Mouse (Mus musculus): ENCODE measurements around the gene Sema4g.

Gene Sema4g

DNA sequence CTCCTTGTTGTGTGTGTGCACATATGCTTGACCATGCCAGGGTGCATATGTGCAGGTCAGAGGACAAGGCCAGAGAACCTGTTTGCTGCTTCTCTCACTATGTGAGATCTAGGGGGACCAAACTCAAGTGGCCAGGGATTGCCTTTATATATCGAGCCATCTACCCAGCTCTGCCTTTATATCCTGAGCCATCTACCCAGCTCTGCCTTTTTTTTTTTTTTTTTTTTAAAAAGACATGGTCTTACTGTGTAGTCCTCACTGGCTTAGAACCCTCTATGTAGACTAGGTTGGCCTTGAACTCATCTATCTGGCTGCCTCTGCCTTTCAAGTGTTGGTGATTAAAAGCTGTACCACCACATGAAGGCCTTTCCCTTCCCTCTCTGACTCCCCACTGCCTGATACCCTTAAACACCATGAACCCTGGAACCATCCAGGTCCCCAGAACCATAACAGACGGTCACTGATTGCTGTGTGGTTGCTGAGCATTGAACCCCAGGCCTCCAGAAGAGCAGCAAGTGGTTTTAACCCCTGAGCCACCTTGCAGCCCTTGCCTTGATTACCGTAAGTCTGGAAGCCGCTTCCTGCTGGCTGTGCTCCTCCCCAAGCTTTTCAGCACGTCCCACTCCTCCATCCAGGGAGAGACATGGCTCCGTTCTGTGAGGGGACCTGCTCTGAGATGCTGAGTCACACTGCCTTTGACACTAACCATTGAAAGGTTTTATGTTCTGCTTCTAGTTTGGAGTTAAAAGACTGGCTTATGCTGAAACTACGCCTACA, 15.0 kb downstream of the Sema4g start:
- DNase-seq (ENCODE audit: low read depth in 2 of 2, low spot score in 2 of 2): no peak

- peak in 1 of 2 experiments; percentile 18 for DNase-seq (ENCODE audit: low read depth in 2 of 2, low spot score in 2 of 2)
Observed at GRCm38 (mm10) chr19:45005444-45005843, 16.5 kb downstream of the Sema4g start, which contains the start of gene Twnk. Gene Twnk, plus strand, starts transcription at chr19:45005663.

DNA sequence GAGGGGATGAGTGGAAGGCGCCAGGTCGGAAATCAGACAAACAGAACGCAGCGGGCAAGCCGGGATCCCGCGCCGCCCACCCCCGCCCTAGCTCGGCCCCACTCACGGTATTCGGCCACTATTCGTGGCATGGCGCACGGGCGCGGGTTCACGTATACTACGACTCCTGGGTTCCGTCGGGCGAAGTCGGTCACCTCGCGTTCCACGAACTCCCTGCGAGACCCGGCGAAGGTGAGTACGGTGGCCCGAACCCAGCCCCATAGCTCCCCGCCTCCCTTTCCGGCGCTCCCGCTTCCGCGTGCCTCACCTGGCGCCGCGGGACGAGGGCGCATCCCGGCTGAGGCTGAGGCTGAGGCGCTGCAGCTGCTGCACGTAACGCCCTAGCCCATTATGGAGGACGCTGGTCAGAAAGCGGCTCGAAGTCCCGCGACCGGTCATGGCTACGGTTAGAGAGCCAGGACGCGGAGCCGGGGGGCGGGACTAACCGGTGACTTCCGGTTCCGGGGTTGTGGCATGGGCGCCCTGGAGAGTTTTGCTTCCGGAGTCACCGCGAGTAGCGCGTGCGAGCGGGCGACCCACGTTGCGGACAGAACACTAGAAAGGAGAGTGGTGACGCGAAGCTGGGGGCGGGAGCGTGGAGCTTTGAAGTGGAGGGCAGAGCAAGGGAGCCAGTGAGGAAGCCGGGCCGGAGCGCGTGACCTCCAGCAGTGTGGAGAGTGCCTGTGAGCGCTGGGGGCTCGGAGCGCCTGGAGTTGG, 17.2 kb downstream of the Sema4g start, which contains the start of gene Mrpl43:
Gene Mrpl43, minus strand, starts transcription at position 486 of the 756 bp plus-strand sequence.
- DNase-seq (ENCODE audit: low read depth in 2 of 2, low spot score in 2 of 2): peak; percentile 95 to 97

GRCm38 (mm10) chr19:45007021-45007420, 18.1 kb downstream of the Sema4g start:
- DNase-seq (ENCODE audit: low read depth in 2 of 2, low spot score in 2 of 2): no peak

GRCm38 (mm10) chr19:45007425-45008191, 18.7 kb downstream of the Sema4g start:
- DNase-seq (ENCODE audit: low read depth in 2 of 2, low spot score in 2 of 2): no peak

- no peak for DNase-seq (ENCODE audit: low read depth in 2 of 2, low spot score in 2 of 2)
Observed at GRCm38 (mm10) chr19:45010646-45011045, 21.7 kb downstream of the Sema4g start.

- no peak for DNase-seq (ENCODE audit: low read depth in 2 of 2, low spot score in 2 of 2)
Observed at GRCm38 (mm10) chr19:45012219-45012618, 23.3 kb downstream of the Sema4g start.

GRCm38 (mm10) chr19:45012636-45013035, 23.7 kb downstream of the Sema4g start:
- no peak for DNase-seq (ENCODE audit: low read depth in 2 of 2, low spot score in 2 of 2)

- DNase-seq (ENCODE audit: low read depth in 2 of 2, low spot score in 2 of 2): no peak
Observed at GRCm38 (mm10) chr19:45013581-45014225, 24.8 kb downstream of the Sema4g start.

- no peak for DNase-seq (ENCODE audit: low read depth in 2 of 2, low spot score in 2 of 2)
Observed at GRCm38 (mm10) chr19:45014335-45014971, 25.6 kb downstream of the Sema4g start, which contains the start of gene Lzts2. Gene Lzts2, plus strand, starts transcription at chr19:45014414.

DNA sequence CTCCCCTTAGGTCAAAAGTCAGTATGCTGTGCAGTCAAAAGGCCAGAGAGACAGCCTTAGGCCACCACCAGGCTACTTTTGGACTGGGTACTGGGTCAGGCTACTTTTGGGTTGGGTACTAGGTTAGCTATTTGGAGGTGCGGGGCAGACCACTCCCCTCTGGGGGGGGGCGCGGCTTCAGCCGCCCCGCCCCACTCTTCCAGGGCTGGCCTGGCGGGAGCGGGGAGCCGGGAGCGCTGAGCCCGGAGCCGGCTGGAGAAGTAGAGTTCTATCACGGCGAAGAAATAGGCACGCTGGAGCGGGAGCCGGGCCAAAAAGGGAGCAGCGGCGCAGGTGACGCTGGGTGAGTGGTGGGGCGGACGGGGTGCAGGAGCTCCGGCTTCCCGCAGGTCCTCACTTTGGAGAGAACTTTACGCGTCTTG, 26.1 kb downstream of the Sema4g start:
- DNase-seq (ENCODE audit: low read depth in 2 of 2, low spot score in 2 of 2): no peak

DNA sequence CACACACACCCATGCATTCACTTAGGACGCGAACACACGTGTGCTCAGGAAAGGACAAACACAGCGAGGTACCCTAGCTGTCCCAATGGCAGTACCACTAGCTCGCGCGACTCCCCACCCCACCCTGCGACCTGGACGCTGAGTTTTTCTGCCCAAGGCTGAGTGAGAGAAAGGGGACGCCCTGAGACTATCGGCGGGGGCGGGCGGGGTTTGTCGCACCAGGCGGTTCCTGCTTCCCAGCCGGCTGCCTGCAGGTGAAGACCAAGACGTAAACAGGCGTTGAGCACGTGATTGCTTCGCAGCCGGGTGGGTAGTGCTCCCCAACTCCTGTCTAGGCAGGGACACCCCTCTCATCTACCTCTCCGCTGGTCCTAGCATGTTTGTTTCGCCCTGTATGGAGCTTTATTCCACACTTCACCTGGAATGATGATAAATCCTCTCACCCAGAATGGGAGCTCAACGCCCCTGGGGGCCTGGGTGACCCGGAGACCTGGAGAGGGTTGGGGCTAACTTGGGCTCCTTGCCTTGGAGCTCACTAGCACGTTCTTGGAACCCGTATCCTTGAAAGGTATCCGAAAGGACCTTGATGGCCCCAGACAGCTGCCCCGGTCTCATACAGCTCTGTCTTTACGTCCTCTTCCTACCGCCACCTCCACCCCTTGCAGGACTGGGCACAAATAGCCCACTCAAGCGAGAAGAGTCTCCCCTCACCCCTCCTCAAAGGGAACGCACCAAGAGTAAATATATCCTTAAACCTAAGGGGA, 26.8 kb downstream of the Sema4g start:
- peak; percentile 46 to 64 for DNase-seq (ENCODE audit: low read depth in 2 of 2, low spot score in 2 of 2)

- DNase-seq (ENCODE audit: low read depth in 2 of 2, low spot score in 2 of 2): no peak
Observed at GRCm38 (mm10) chr19:45016341-45017215, 27.7 kb downstream of the Sema4g start.

DNA sequence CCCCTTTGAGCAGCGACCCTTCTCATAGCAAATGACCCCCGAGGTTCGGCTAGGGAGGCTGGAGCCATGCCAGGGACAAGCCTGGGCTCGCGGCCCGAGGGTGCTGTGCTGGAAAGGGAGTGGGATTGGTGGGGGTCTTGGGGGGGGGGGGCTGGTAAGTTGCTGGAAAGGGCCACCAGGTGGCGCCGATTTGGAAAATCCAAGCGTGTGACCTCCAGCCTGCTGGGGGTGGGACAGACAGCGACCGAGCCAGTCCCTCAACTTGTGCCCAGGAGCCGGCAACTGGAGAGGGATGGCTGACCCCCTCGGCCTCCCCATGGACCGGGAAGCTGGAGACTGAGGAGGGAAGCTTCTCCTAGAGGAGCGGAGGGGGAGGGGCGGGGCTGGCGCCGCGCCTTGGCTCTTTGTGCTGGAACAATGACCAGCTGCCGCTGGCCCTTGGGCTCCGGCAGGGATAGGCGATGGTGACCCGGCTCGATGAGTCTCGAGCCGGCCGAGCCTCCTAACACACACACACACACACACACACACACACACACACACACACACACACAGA, 28.4 kb downstream of the Sema4g start:
- no peak for DNase-seq (ENCODE audit: low read depth in 2 of 2, low spot score in 2 of 2)

DNA sequence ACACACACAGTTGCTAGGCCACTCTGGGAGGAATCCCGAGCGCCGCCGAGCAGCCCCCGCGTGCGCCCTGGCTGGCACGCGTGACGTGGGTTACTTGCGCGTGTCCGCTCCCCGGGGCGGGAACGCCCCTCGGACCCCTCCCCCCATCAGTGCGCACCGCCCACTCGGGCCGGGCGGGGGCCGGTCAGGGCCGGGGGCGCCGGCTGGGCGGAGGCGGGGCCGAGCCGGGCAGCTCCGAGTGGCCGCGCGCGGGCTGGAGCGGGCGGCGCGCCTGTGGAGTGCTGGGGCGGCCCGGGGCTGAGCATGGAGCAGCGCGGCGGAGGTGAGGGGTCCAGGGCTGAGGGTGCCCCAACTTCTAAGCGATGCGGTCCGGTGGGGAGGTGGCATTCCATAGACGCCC, 29.0 kb downstream of the Sema4g start:
- peak; percentile 9 to 15 for DNase-seq (ENCODE audit: low read depth in 2 of 2, low spot score in 2 of 2)

DNA sequence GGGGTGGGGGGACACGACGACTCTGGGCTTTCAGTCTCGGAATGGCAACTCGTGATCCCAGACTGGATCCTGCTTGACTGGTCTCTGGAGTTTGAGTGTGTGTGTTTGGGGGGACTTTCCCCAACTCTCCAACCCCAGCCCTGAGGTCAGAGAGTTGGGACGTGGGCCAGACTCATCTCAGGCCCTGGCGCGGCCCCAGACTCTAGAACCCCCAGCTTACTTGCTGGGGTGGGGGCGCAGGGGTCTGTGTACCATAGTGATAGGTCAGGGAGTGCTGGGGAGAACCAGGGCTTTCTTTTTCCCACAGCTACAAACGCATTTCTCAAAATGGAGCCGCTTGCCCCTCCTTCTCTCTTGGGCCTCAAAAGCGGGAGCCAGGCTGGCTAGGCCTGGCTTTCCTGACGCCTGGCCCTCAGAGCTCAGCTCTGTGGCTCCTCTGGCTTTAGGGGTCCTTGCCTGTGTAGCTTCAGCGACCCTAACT, 29.5 kb downstream of the Sema4g start:
- no peak for DNase-seq (ENCODE audit: low read depth in 2 of 2, low spot score in 2 of 2)

GRCm38 (mm10) chr19:45020348-45020747, 31.4 kb downstream of the Sema4g start:
- no peak for DNase-seq (ENCODE audit: low read depth in 2 of 2, low spot score in 2 of 2)

DNA sequence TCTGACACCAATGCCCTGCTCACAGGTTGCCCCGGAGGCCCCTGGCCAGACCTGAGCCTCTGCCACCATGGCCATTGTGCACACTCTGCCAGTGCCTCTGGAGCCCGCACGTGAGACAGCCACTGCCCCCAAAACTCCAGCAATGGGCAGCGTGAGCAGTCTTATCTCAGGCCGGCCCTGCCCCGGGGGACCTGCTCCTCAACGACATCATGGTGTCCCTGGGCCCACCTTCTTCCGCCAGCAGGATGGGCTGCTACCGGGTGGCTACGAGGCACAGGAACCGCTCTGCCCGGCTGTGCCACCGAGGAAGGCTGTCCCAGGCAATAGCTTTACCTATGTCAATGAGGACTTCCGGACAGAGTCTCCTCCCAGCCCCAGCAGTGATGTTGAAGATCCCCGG, 32.5 kb downstream of the Sema4g start:
- DNase-seq (ENCODE audit: low read depth in 2 of 2, low spot score in 2 of 2): no peak

Data from CD8-positive naive resting alpha-beta T cell, adult 2 months (primary cell).